Mouse (Mus musculus) thymus, adult 18-20 months (tissue): ENCODE data around the gene Lingo1.

Experiments
- DNase-seq, 2 experiments: peaks; one replicate each; pipeline ENCODE4 v3.0.0; 2022; ENCODE audit warnings: mixed read lengths in 2 of 2

The Lingo1 gene

GRCm38 (mm10) chr9:56795721-56796655, at the start of gene Lingo1:
Gene Lingo1, minus strand, starts transcription at chr9:56796468.
- no peak for DNase-seq

GRCm38 (mm10) chr9:56844644-56845043, 48.4 kb upstream of the Lingo1 start:
- DNase-seq, result no peak

GRCm38 (mm10) chr9:56843679-56844188, 47.5 kb upstream of the Lingo1 start:
- DNase-seq, result no peak

DNA sequence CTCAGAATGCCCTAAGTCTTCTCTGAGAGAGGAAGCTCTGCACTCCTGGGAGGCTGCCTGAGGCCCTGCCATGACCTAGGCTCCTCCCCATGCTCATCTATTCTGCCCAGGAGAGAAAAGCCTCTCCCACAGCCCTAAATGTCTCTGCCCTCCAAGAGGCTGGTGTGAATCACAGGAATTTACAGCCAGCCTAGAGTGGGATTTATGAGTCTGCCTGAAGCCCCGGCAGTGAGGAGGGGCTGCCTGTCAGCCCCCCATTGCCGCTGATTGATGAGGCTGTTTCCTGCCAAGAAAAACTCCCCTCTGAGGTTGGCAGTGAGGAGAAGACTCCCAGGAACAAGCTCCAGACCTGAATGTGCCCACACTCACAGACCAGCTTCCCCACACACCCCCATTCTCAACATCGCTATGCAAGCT, 46.0 kb upstream of the Lingo1 start:
- DNase-seq, result no peak

- no peak for DNase-seq
Measured at GRCm38 (mm10) chr9:56841864-56842263, 45.6 kb upstream of the Lingo1 start.

- no peak for DNase-seq
Measured at GRCm38 (mm10) chr9:56840721-56841120, 44.5 kb upstream of the Lingo1 start.

GRCm38 (mm10) chr9:56835152-56835551, 38.9 kb upstream of the Lingo1 start:
- no peak for DNase-seq

DNA sequence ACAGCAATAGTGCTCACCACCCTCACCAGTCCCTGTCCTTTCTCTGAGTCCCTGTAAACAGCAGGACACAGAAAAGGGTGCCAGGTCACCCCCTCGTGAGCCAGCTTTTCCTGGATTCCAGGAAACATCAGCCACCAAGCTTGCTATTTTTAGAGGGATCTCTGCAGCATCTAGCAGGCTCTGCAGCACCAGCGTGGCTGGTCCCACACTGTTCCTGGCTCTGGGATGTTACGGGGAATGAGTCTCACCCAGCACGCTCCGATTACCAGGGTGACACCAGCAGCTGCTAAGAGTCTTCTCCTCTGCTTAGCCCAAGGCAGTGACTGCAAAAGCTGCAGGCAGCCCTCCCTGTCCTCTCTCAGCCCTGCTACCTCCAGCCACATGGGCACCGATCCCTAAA, 36.6 kb upstream of the Lingo1 start:
- DNase-seq, result no peak

DNA sequence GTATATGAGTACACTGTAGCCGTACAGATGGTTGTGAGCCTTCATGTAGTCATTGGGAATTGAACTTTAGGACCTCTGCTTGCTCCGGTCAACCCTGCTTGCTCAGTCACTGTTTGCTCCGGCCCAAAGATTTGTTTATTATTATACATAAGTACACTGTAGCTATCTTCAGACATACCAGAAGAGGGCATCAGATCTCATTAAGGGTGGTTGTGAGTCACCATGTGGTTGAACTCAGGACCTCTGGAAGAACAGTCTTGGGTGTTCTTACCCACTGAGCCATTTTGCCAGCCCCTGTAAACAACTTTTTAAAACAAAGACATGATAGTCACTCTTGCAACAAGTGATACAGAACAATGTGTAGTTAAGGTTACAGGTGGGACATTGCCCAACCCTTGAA, 35.6 kb upstream of the Lingo1 start:
- DNase-seq, result no peak

- no peak for DNase-seq
Measured at GRCm38 (mm10) chr9:56830162-56830561, 33.9 kb upstream of the Lingo1 start.

GRCm38 (mm10) chr9:56828841-56829240, 32.6 kb upstream of the Lingo1 start:
- no peak for DNase-seq

DNA sequence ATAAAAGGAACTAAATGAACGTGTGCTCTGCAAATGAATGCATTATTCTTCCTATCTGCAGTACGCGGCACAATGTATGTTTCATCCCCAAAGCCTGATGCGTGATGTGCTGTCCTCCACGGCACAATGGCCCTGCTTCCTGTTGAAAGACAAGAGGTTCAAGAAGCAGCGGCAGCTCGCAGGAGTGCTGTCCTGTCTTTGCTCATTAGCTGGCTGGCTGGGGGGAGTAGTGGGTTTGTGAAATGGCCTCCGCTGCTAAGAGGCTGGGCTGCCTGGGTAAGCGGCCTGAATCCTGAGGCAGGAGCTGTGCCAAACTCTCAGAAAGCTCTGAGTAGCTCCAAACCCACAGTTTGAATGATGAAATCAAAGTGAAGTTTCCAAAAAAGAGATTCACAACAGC, 31.9 kb upstream of the Lingo1 start:
- no peak for DNase-seq

- DNase-seq, result no peak
Measured at GRCm38 (mm10) chr9:56825476-56826213, 29.4 kb upstream of the Lingo1 start.

DNA sequence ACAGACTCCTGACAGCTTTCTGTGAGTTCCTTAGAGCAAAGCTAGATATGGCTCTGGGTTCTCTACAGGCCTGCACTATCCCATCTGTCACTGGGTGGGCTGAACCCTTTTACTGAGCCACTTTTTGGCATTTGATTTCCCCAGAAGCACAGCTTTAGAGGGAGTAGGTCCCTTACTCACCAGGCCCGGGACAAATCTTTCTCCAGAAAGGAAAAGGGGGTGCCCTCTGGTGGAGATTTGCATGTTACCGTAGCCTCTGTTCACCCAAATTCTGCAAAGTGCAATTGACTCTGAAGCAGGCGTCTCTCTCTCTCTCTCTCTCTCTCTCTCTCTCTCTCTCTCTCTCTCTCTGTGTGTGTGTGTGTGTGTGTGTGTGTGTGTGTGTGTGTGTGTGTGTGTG, 28.6 kb upstream of the Lingo1 start:
- no peak for DNase-seq

DNA sequence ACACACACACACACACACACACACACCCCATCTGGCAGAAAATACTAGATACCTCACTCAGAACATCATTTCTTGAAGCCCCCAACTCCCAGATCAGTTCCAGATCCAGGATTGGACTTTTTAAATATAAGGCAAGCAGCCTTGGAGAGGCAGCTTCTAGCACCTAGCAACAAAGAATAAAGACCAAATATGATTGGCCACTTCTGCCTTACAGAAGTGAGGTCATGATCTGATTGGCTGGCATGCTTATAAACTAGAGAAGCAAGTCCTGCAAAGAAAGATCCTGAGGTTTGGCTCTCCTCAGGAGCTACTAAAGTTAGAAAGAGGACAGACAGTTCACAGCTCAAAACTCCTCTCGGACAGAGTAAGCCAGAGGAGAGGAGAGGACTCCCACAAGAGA, 14.6 kb upstream of the Lingo1 start:
- DNase-seq, result no peak

- no peak for DNase-seq
Measured at GRCm38 (mm10) chr9:56807990-56808389, 11.7 kb upstream of the Lingo1 start.

GRCm38 (mm10) chr9:56803146-56803545, 6.9 kb upstream of the Lingo1 start:
- no peak for DNase-seq

DNA sequence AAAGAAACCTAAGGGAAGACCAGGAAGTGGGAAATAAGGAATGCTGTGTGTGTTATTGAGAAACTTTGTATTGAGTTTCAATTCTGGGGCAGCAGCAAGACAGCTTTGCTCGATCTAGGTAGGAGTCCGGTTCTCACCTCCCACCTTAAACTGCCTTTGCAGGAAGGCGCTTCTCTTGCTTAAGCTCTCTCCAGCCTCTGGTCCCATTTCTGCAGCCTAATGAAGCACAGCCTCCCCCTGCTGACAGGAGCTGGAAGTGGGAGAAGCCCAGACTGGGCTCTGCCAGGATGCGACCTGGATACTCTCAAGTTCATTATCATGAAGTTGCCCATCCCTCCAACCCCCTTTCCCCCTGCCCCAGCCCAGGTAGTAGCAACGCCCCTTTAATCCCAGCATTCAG, 1.6 kb upstream of the Lingo1 start:
- DNase-seq, result no peak

GRCm38 (mm10) chr9:56796656-56797131, 426 bp upstream of the Lingo1 start:
- no peak for DNase-seq

DNA sequence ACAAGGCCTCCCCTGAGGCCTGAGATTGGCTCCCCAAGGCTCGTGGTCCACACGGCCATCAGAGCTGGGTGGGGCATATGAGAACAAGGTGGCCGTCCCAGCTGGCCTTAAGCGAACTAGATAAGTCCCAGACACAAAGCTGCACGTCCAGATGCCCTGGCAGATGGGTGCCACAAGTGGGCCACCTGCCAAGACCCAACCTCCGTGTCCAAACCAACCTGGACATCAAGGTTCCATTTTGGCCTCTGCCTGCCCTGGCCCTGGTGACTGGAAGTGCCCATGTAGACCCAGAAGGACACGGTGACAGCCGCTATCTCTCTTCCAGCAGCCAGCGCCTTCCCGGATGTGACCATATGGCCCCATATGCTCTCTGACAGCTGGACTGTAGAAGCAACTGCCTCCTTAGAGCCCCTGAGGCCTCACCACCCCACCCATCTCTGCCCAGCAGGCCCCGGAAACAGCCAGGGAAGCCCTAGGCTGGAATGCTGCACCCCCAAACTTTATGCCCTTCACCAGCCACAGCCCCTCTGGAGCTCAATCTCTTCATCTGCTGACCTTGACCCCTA, 4.5 kb downstream of the Lingo1 start:
- no peak for DNase-seq

- DNase-seq, result no peak
Measured at GRCm38 (mm10) chr9:56784576-56784975, 11.7 kb downstream of the Lingo1 start.

- DNase-seq, result no peak
Measured at GRCm38 (mm10) chr9:56776881-56777801, 19.1 kb downstream of the Lingo1 start.
